Mouse (Mus musculus) cerebellum, adult 9-10 months (tissue): ENCODE measurements at regions not wholly inside any gene's neighbourhood (a gene's known extent, or its start where the extent isn't known, plus 50 kb on each side); places are given as distances from the start of the nearest gene placed in this dataset.
A peak's percentile ranks its signal among the peaks of the same experiment; 100 is the strongest.

ENCODE experiments used
- DNase-seq: peaks from one replicate; pipeline ENCODE4 v3.0.0; 2022

GRCm38 (mm10) chr12:59589354-59589753 lies 369.8 kb upstream of the Fbxo33 start:
- DNase-seq: no peak

GRCm38 (mm10) chr12:59582587-59582986 lies 363.1 kb upstream of the Fbxo33 start:
- DNase-seq: no peak

- no peak for DNase-seq
These were observed 360.2 kb upstream of the Fbxo33 start for GRCm38 (mm10) chr12:59579694-59580093.

- DNase-seq: no peak
These were observed 344.4 kb upstream of the Fbxo33 start for GRCm38 (mm10) chr12:59563960-59564359.

DNA sequence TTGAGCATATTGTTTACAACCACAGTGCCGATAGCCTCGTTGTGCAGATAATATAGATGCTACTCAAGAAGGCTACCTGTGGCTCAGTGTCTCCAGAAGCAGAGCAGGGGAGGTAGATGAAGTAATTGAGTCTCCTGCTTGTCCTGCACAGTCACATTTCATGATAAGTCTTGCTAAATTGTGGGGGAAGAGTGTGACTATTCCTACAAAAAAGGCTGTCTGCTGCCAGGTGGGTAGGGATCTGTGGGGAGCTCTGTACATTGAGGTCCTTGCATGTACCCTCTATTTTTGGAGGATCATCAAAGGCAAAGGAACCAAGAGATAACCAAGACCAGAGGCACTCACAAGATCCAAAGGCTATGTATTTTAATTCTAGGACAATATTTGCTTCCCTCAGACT lies 320.3 kb upstream of the Fbxo33 start:
- no peak for DNase-seq

GRCm38 (mm10) chr12:59530521-59530920 lies 311.0 kb upstream of the Fbxo33 start:
- DNase-seq: no peak

DNA sequence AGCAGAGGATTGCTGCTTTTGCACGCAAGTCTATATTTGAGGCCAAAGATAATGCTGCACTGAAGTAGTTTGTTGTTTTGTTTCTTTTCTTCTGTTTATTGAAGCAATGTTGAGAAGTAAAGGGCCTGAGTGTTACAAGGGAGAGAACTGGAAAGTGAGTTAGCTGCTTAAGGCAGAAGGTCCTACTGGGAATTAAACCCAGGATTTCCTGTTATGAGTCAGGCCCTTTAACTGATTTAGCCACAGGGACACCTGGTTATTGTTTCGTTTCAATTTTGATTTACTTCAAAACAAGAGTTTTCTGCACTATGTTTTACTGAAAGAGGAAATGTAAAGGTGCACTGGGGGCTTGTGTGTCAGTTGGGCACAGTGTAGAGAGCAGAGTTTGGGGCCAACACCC lies 303.8 kb upstream of the Fbxo33 start:
- no peak for DNase-seq

DNA sequence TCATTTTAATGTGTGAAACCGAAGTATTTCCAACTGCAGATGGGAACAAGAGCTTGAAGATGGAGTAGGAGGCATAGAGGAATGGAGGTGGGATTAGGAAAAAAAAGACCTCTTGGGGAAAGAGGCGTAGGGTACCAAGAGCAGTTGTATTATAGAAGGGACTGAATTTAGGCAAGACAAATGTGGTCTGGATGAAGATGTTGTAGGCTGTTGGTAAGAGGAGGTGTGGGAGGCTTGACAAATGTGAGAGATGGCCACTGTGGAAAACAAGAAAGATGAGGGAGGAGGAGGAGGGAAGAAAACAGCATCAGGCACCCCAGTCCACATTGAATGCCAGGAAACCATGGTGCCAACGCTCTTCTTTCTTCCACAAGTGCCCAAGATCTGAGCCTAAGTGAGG lies 302.4 kb upstream of the Fbxo33 start:
- DNase-seq: no peak

GRCm38 (mm10) chr12:59509857-59510256 lies 290.3 kb upstream of the Fbxo33 start:
- no peak for DNase-seq

- no peak for DNase-seq
These were observed 289.6 kb upstream of the Fbxo33 start for GRCm38 (mm10) chr12:59509175-59509574.

DNA sequence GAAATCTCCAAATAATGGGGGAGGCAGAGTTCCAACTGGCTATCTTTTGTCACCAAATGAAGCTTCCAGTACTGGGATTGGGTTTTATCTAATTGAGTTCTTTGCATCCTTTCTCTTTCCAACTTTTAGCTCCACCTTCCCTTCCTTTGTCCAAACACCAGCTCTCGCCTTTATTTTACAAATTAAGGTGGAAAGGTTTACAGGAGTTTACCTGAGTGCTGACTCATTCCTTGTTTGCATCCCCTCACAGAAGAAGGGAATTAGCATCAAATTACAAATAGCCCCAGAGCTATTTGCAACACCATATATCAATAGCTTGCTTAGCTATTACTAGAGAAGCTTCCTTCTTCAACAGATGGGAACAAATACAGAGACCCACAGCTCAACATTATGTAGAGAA lies 287.9 kb upstream of the Fbxo33 start:
- DNase-seq: no peak

- DNase-seq: no peak
These were observed 277.9 kb upstream of the Fbxo33 start for GRCm38 (mm10) chr12:59497434-59497833.

GRCm38 (mm10) chr12:59488019-59488418 lies 268.5 kb upstream of the Fbxo33 start:
- DNase-seq: no peak

GRCm38 (mm10) chr12:59487507-59487906 lies 268.0 kb upstream of the Fbxo33 start:
- no peak for DNase-seq

DNA sequence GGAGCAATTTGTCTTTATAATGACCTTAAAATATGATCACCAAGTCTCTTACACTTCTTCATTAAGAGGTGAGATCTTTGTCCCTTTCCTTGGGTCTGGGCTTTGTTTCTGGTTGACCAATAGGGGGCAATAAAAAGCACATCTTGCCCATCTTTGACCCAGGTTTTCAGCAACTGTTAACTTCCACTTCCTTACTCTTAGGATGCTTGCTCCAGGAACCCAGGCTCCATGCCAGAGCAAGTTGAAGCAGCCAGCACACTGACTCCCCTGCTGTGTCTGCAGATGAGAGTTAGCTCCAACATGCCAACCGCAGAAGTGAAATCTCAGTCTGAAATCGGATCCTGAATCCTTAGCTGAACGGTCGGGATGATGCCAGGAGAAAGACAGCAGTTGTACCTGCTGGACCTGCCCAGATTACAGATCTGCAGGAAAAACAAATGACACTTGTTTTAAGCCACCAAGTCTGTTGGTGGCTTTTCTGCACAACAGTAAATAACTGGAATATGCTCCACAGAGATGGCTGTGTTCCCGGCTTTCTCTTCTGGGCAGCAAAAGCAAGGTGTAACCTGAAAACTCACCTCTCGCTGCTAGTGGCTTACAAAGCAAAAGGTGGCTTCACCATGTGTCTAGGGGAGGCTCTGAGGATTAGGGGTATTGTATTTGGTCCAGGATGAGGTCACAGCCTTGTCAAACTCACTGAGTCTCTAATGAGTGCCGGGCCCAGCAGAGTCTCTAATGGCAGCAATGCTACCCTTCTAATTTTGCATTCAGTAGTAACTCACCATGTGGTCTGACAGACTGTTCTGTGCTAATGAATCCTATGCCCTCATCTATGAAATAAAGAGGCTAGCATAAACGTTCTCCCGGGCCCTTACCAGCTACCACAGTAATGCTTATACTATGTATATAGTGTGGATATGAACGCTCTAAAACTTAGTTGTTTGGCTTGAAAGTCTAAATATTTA lies 241.8 kb upstream of the Fbxo33 start:
- DNase-seq: peak; percentile 74

DNA sequence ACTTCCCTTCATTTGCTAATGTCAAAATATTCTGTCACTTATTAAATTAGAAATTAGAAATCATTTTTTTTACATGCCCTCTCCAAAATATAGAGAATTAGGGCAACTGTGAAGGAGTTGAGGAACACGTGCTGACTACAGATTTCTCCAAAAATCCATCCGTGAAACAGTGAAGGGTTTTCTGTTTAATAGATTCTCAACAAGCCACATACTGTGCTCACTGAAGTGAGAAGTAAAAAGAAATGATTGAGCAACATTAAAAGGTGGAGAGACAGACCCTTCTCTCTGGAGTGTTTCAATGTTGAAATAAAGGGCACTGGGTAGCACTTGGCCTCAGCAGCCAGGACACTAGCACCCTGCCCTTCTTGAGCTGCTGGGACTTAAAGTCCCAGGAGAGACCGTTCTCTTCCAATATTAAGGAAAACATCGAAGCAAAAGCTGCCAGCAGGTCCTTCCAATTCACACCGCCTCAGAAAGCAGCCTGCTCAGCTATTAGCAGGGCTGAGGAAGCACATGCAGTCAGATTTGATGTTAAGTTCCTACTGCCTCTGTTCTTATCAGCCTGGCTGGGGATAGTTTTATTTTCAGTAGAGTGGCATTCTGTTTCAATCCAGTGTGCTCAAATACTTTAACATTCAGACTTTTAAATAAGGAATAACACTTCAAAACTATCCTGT lies 236.8 kb upstream of the Fbxo33 start:
- DNase-seq: no peak

GRCm38 (mm10) chr12:59415051-59415450 lies 195.5 kb upstream of the Fbxo33 start:
- DNase-seq: no peak

- no peak for DNase-seq
These were observed 192.0 kb upstream of the Fbxo33 start for GRCm38 (mm10) chr12:59411491-59411890.

- DNase-seq: no peak
These were observed 171.6 kb upstream of the Fbxo33 start for GRCm38 (mm10) chr12:59391103-59391502.

- peak; percentile 36 for DNase-seq
These were observed 163.3 kb upstream of the Fbxo33 start for GRCm38 (mm10) chr12:59382812-59383211.

GRCm38 (mm10) chr12:59341586-59341985 lies 122.1 kb upstream of the Fbxo33 start:
- peak; percentile 0 for DNase-seq

DNA sequence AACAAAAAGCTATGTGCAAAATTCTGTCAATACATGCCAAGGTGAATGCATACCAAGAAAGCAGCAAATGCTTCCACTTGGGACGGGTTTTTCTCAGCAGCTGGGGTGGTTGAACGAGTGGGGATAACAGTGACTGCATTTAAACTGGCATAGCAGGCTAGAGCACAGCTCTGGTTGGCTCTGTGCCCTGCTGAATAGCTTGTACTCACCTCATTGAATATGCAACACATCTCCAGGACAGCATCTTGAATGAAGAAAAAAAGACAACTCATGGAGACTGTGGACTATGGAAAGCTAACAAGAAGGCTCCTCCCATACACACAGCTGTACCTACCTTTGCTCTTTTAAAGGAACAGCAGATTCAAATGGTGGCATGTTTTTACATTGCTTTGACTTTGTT lies 111.2 kb upstream of the Fbxo33 start:
- DNase-seq: no peak

DNA sequence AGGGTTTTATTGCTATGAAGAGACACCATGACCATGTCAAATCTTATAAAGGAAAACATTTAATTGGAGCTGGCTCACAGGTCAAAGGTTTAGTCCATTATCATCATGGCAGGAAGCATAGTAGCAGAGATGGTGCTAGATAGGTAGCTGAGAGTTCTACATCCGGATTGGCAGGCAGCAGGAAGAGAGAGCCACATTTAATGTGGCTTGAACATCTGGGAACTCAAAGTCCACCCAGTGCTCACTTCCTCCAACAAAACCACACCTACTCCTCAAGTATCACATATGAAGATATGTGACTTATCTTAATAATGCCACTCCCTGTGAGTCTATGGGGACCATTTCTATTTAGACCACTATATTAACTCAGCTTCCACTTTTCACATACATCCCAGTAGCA lies 93.2 kb upstream of the Fbxo33 start:
- DNase-seq: no peak

- no peak for DNase-seq
These were observed 88.4 kb upstream of the Fbxo33 start for GRCm38 (mm10) chr12:59307958-59308357.
